Mouse (Mus musculus) left cerebral cortex, adult 9 months (tissue): ENCODE results near the gene Grsf1.

ENCODE experiments used
- DNase-seq, 2 experiments: peaks; one replicate each; pipeline ENCODE4 v3.0.0; 2022; ENCODE audit warnings: low spot score in 2 of 2

Gene Grsf1

DNA sequence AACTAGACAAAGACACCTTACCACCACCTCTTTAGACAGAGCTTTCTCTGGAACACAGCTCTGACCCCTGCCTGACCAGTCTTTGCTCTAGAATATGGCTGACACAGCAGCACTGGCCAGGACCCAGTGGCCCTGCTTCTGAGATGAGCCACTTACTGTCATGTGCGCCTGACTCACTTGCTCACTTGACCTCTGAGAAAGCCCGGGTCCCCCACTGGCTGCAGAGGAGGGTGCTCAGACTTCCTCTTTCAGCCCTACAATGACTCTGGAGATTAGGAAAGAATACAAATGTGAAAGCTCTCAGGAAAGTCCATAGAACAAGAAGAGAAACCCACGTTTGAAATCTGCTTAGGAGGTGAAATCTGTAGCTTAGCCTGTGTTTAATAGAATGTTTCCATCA lies 45.1 kb downstream of the Grsf1 start:
- no peak for DNase-seq

DNA sequence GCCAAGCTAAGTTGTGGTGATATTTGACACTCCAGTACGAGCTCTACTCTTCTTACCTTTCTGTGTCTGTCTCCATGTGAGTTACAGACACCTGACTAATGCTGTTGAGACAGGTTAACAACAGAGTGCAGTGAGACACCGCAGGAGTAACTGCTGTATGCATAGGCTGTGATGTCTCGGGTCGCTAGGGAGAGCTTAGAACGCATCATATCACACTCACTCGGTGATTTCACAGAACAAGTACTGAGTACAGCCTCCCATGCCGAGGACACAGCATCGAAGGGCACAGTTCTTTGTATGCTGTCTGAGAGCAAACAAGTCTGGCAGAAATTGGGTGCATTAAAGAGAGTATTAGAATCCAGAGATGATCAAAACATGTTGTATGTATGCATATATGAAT lies 46.0 kb downstream of the Grsf1 start:
- no peak for DNase-seq

- no peak for DNase-seq
These were observed 46.8 kb downstream of the Grsf1 start for GRCm38 (mm10) chr5:88629125-88629524.

DNA sequence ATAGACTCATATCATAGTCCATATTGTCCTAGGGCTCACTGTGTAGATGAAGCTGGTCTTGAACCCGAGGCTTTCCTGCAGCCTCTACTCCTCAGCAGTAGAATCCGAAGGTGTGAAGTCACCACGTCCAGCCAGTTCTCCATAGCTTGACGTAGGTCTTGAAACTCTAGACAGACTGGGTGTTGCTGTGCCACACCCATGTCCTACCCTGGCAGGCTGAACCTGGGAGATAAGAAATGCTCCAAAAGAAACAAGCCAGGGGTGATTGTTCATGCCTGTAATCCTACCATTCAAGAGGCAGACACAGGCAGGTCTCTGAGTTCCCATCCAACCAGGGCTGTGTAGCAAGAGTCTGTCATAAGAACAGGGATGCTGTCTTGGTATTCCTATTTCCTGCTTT lies 48.4 kb downstream of the Grsf1 start:
- DNase-seq = no peak

DNA sequence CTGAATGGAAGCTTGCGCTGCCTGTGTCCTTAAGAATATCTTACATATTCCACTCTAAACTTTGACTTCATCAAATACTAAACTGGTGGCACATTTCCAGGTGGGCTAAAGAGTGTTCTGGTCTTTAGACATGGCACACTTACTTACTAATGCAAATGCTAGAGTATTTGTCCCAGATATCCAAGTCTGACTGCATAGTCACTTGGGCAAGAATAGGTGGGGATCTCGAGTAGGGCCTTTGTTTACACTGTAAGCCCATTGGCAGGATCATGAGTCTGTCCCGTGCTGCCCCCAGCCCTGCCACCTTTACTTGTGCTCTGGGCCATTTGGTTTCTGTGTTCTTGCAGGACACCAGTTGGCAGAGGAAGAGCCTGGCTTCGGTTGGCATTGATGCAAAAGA lies 59.0 kb downstream of the Grsf1 start:
- DNase-seq = no peak

GRCm38 (mm10) chr5:88614129-88614528 lies 61.8 kb downstream of the Grsf1 start:
- peak in 1 of 2 experiments; percentile 57 for DNase-seq
